Mouse (Mus musculus): ENCODE data around the gene Krt25. TPM values are rescaled to one million over a fixed set of nuclear protein-coding genes. Genes with fewer than 3 reads are reported as not detected.

Krt25 gene
- polyA plus RNA-seq, 1 experiment from 2014 or later: 0.13 TPM

DNA sequence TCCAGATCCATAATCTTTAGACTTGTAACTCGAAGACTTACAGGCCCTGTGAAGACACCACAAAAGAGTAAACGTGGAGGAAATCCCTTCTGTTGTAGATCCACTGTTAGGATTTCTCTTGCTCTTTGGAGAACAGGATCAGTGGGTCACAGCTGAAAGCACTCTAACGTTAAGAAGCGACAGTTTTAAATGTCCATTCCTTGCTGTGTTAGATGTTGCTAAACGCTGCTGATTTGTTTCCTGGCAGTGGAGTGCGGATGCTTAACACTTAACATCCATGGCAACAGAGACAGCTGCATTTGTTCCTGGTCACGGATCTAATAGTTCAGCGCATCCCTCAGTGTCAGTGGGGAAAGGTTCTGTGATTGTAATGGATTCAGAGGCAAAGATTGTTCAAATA is 6.2 kb downstream of the Krt25 start:
- H3K4me1 ChIP-seq: no peaks in the 10 kb centered on the region
- H3K4me3 ChIP-seq: no peak overlapping the region
- H3K27ac ChIP-seq: no peak overlapping the region
- no peak for ATAC-seq (ENCODE audit: low FRiP score, low read depth)
- no peak overlapping the region for H3K4me2 ChIP-seq (replicated peaks)
- H3K9me3 ChIP-seq: no peaks in the 10 kb centered on the region
- no peak overlapping the region for H3K9ac ChIP-seq
- no peaks in the 10 kb centered on the region for H3K36me3 ChIP-seq
- WGBS: 55% methylated on average over 8 of the region's 8 CpGs
- no peaks in the 10 kb centered on the region for H3K27me3 ChIP-seq (replicated peaks)

DNA sequence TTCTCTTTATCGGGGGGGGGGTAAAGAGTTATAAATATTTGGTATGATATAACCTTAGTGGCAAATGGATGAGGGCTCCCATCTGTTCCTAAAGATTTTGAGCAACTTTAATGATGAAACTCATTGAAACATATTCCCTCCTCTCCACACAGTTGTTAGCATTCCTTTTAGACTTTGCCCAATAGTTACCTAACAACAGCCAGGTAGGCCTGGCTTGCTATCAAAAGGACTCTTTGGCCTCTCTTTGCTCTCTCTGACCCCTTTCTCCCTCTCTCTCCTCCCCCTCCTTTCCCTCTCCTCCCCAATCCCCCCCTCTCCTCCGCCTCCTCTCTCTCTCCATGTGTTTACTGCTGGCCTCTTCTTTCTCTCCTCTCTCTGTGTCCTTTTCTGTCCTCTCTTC is 8.2 kb downstream of the Krt25 start:
- Histone ChIP-seq H3K27ac (no peak overlapping the region), H3K4me3 (no peak overlapping the region), H3K4me2 (replicated peaks) (no peak overlapping the region), H3K36me3 (no peaks in the 10 kb centered on the region), H3K9me3 (no peaks in the 10 kb centered on the region), H3K9ac (no peak overlapping the region), H3K27me3 (replicated peaks) (no peaks in the 10 kb centered on the region), H3K4me1 (no peaks in the 10 kb centered on the region)
- ATAC-seq (ENCODE audit: low FRiP score, low read depth): no peak
- 87% methylated on average over 2 of the region's 2 CpGs for WGBS

- H3K36me3 ChIP-seq: no peaks in the 10 kb centered on the region
- whole genome bisulfite sequencing: 96% methylated on average over 1 of the region's 1 CpGs
- H3K9me3 ChIP-seq: no peaks in the 10 kb centered on the region
- no peak overlapping the region for H3K4me2 ChIP-seq (replicated peaks)
- H3K9ac ChIP-seq: no peak overlapping the region
- H3K4me1 ChIP-seq: no peaks in the 10 kb centered on the region
- no peak overlapping the region for H3K4me3 ChIP-seq
- ATAC-seq (ENCODE audit: low FRiP score, low read depth): no peak
- H3K27me3 ChIP-seq (replicated peaks): no peaks in the 10 kb centered on the region
- H3K27ac ChIP-seq: no peak overlapping the region
Measured at GRCm38 (mm10) chr11:99310882-99311281, 11.9 kb downstream of the Krt25 start.

DNA sequence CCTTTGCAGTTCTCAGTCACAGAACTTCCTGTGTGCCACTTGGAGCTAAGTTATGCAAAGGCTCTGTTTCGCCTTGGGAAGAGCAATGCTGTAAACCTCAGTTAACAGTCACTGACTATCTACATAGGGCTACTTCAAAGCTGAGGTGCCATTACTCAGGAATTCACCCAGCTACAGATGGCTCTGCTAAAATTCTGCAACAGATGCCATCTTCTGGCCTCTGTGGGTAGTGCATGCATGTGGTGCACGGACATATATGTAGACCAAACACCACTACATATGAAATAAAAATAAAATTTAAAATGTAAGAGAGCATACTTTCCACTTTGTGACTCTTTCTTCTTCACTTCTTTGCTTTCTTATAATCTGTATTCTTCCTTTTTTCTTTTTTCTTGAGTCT is 15.2 kb downstream of the Krt25 start:
- H3K27ac ChIP-seq: no peak overlapping the region
- no peak overlapping the region for H3K9ac ChIP-seq
- H3K9me3 ChIP-seq: no peaks in the 10 kb centered on the region
- 22% methylated on average over 2 of the region's 2 CpGs for WGBS
- ATAC-seq (ENCODE audit: low FRiP score, low read depth): no peak
- no peak overlapping the region for H3K4me2 ChIP-seq (replicated peaks)
- H3K4me1 ChIP-seq: no peaks in the 10 kb centered on the region
- H3K4me3 ChIP-seq: no peak overlapping the region
- no peaks in the 10 kb centered on the region for H3K36me3 ChIP-seq
- H3K27me3 ChIP-seq (replicated peaks): no peaks in the 10 kb centered on the region

DNA sequence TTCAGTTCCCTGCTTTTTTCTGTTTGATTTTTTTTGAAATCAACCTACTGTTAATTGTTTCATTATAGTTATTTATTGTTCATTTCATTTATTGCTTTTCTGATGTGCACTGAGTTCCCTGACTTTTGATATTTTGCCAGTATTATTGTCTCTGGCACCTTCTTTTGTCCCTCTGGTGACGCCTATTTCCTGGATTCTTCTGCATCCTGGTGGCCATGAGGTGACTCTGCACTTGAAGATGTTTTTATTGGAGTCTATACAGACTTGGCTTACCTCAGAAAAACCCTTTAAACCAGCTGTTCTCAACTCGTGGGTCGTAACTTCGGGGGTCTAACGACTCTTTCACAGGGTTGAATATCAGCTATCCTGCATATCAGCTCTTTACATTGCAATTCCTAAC is 27.7 kb downstream of the Krt25 start:
- no peak for ATAC-seq (ENCODE audit: low FRiP score, low read depth)
- no peak overlapping the region for H3K4me3 ChIP-seq
- no peaks in the 10 kb centered on the region for H3K36me3 ChIP-seq
- no peaks in the 10 kb centered on the region for H3K27me3 ChIP-seq (replicated peaks)
- no peak overlapping the region for H3K4me2 ChIP-seq (replicated peaks)
- 55% methylated on average over 5 of the region's 5 CpGs for WGBS
- no peak overlapping the region for H3K9ac ChIP-seq
- no peaks in the 10 kb centered on the region for H3K4me1 ChIP-seq
- no peak overlapping the region for H3K27ac ChIP-seq
- H3K9me3 ChIP-seq: no peaks in the 10 kb centered on the region

DNA sequence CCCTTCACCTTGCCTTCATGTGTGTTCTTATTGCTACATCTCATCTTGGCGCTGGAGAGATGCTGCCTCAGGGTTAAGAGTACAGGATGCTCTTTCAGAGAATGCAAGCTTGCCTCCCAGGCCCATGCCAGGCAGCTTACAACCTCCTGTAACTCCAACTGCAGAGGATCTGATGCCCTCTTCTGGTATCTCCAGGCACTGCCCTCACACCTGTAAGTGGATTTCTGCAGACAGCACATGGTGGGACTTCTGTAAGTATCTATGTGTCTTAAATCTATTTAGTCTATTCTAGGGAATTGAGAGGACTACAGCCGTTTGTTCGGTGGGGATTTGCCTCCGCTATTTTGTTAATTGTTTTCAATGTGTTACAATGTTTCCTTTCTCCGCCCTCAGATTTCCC is 29.9 kb downstream of the Krt25 start:
- 60% methylated on average over 5 of the region's 5 CpGs for WGBS
- Histone ChIP-seq H3K4me2 (replicated peaks) (no peak overlapping the region), H3K36me3 (no peaks in the 10 kb centered on the region), H3K4me1 (no peaks in the 10 kb centered on the region), H3K4me3 (no peak overlapping the region), H3K9ac (no peak overlapping the region), H3K9me3 (no peaks in the 10 kb centered on the region), H3K27ac (no peak overlapping the region), H3K27me3 (replicated peaks) (no peaks in the 10 kb centered on the region)
- ATAC-seq (ENCODE audit: low FRiP score, low read depth): no peak

- no peak for ATAC-seq (ENCODE audit: low FRiP score, low read depth)
- Histone ChIP-seq H3K4me3 (no peak within 1 kb of the TSS), H3K27ac (no peak within 1 kb of the TSS), H3K4me2 (replicated peaks) (no peak within 1 kb of the TSS), H3K9me3 (no peaks in the 10 kb centered on the region), H3K27me3 (replicated peaks) (no peaks in the 10 kb centered on the region), H3K9ac (no peak within 1 kb of the TSS), H3K4me1 (no peaks in the 10 kb centered on the region), H3K36me3 (no peaks in the 10 kb centered on the region)
- 56% methylated on average over 11 of the region's 11 CpGs for WGBS
Measured at GRCm38 (mm10) chr11:99284833-99285312, 37.9 kb downstream of the Krt25 start, which contains the start of gene Krt24. TSS of gene Krt24 (minus strand) at chr11:99285262.

GRCm38 (mm10) chr11:99284011-99284410 is 38.7 kb downstream of the Krt25 start:
- 78% methylated on average over 5 of the region's 5 CpGs for WGBS
- no peaks in the 10 kb centered on the region for H3K4me1 ChIP-seq

DNA sequence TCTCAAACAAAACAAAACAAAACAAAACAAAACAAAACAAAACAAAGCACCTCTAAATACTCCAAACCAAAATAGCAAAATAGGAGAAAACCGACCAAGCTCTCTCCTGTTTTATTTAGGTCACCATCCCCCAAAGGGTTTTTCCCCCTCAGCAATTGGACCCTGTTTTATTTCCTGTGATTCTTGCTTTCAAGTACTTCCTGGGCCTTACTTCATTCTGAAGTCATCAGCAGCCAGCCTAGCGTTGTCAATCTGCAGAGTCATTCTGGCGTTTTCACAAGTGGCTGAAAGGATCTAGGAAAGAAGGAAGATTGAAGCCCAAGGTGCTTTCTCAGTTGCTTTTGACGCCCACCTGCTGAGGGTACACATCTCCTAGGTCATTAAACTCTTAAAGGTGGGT is 39.4 kb downstream of the Krt25 start:
- no peaks in the 10 kb centered on the region for H3K36me3 ChIP-seq
- H3K27me3 ChIP-seq (replicated peaks): no peaks in the 10 kb centered on the region
- no peaks in the 10 kb centered on the region for H3K4me1 ChIP-seq
- 60% methylated on average over 4 of the region's 4 CpGs for WGBS
- H3K9ac ChIP-seq: no peak overlapping the region
- ATAC-seq (ENCODE audit: low FRiP score, low read depth): no peak
- no peak overlapping the region for H3K27ac ChIP-seq
- H3K4me2 ChIP-seq (replicated peaks): no peak overlapping the region
- H3K9me3 ChIP-seq: no peaks in the 10 kb centered on the region
- no peak overlapping the region for H3K4me3 ChIP-seq

More at GRCm38 (mm10) chr11:99284011-99284410, 38.7 kb downstream of the Krt25 start:
- no peak for ATAC-seq (ENCODE audit: low FRiP score, low read depth)
- Histone ChIP-seq H3K9ac (no peak overlapping the region), H3K36me3 (no peaks in the 10 kb centered on the region), H3K27ac (no peak overlapping the region), H3K4me2 (replicated peaks) (no peak overlapping the region), H3K4me3 (no peak overlapping the region), H3K9me3 (no peaks in the 10 kb centered on the region), H3K27me3 (replicated peaks) (no peaks in the 10 kb centered on the region)

DNA sequence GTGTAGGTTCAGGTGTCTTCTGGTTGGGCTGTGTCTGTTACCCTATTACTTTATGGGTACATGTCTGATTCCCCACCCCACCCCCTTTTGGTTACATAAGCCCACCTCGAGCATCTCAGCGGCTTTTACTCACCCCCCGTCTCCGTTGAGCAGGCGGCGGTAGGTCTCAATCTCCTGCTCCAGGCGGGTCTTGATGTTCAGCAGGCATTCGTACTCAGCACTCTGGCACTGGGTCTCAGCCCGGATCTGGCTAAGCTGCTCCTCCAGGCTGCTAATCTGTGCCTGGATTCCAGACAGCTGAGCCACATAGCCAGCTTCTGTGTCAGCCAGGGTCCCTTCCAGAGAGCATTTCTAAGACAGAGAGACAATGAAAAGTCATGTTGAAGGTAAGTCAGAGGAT is 41.6 kb downstream of the Krt25 start:
- Histone ChIP-seq H3K4me1 (no peaks in the 10 kb centered on the region), H3K27ac (no peak overlapping the region), H3K36me3 (no peaks in the 10 kb centered on the region), H3K4me2 (replicated peaks) (no peak overlapping the region), H3K4me3 (no peak overlapping the region), H3K9ac (no peak overlapping the region), H3K9me3 (no peaks in the 10 kb centered on the region), H3K27me3 (replicated peaks) (no peaks in the 10 kb centered on the region)
- no peak for ATAC-seq (ENCODE audit: low FRiP score, low read depth)
- WGBS: 91% methylated on average over 9 of the region's 9 CpGs

- 77% methylated on average over 5 of the region's 5 CpGs for WGBS
Measured at GRCm38 (mm10) chr11:99279986-99280385, 42.8 kb downstream of the Krt25 start.

DNA sequence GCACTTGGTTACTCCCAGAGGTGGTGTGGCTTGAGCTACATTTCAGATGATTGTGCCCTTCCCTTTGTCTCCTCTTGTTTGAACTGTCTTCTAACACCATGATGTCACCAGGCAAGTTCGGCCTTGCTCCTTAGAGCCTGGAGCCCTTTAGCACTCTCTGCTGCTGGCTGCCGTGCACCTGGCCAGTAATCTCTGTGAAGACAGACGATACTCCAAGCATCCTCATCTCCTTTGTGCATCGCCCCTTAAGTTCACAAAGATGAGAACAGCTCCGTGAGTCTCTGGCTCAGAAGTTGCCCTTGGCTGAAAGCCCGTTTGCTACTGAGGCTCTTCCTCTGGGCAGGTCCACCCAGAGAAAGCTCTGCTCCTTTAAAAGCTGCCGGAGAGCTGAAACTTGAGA is 46.0 kb downstream of the Krt25 start:
- Histone ChIP-seq H3K4me1 (no peaks in the 10 kb centered on the region), H3K9ac (no peak overlapping the region), H3K9me3 (no peaks in the 10 kb centered on the region), H3K27ac (no peak overlapping the region), H3K4me2 (replicated peaks) (no peak overlapping the region), H3K36me3 (no peaks in the 10 kb centered on the region), H3K27me3 (replicated peaks) (no peaks in the 10 kb centered on the region), H3K4me3 (no peak overlapping the region)
- ATAC-seq (ENCODE audit: low FRiP score, low read depth): no peak
- WGBS: 67% methylated on average over 7 of the region's 7 CpGs

More at GRCm38 (mm10) chr11:99279986-99280385, 42.8 kb downstream of the Krt25 start:
- no peak overlapping the region for H3K27ac ChIP-seq
- ATAC-seq (ENCODE audit: low FRiP score, low read depth): no peak
- no peaks in the 10 kb centered on the region for H3K9me3 ChIP-seq
- H3K36me3 ChIP-seq: no peaks in the 10 kb centered on the region
- H3K27me3 ChIP-seq (replicated peaks): no peaks in the 10 kb centered on the region
- no peak overlapping the region for H3K9ac ChIP-seq
- no peak overlapping the region for H3K4me2 ChIP-seq (replicated peaks)
- no peaks in the 10 kb centered on the region for H3K4me1 ChIP-seq
- H3K4me3 ChIP-seq: no peak overlapping the region

- no peak overlapping the region for H3K27ac ChIP-seq
- ATAC-seq (ENCODE audit: low FRiP score, low read depth): no peak
- H3K36me3 ChIP-seq: no peaks in the 10 kb centered on the region
- H3K4me1 ChIP-seq: no peaks in the 10 kb centered on the region
- no peak overlapping the region for H3K4me2 ChIP-seq (replicated peaks)
- WGBS: 83% methylated on average over 6 of the region's 6 CpGs
- H3K27me3 ChIP-seq (replicated peaks): no peaks in the 10 kb centered on the region
- H3K9ac ChIP-seq: no peak overlapping the region
- no peak overlapping the region for H3K4me3 ChIP-seq
- H3K9me3 ChIP-seq: no peaks in the 10 kb centered on the region
Measured at GRCm38 (mm10) chr11:99275624-99276023, 47.1 kb downstream of the Krt25 start.

Data from neural tube, embryonic 12.5 days (tissue).